Mouse (Mus musculus) MEL (cell line): ENCODE data around the gene Nudt3. TPM values are rescaled to one million over a fixed set of nuclear protein-coding genes. Genes with fewer than 3 reads are reported as not detected.

ENCODE experiments used
- DNase-seq: peaks from one replicate; pipeline ENCODE4 v3.0.0; 2011; ENCODE audit warnings: low read depth, low spot score
- H3K27ac ChIP-seq: 2 replicates; pipeline ENCODE4 v1.5.1; 2012; ENCODE audit warnings: low read depth, mild to moderate bottlenecking, control low read depth, low read length, moderate library complexity; ENCODE audit not compliant: control insufficient read depth
- H3K27me3 ChIP-seq, 2 experiments: fragments of 150-350 bp in 1 of 2; sonication (generic) in 1 of 2; 2 replicates each; pipeline ENCODE4 v1.6.1; 2012; ENCODE audit warnings: low read length in 2 of 2, mild to moderate bottlenecking in 2 of 2, improper control_type of control experiment in 1 of 2, moderate library complexity in 1 of 2; ENCODE audit not compliant: insufficient read depth in 2 of 2, control insufficient read depth in 1 of 2
- H3K36me3 ChIP-seq, 2 experiments: 2 replicates each; pipeline ENCODE4 v1.6.1; 2012 to 2014; ENCODE audit warnings: low read length in 2 of 2, improper control_type of control experiment in 1 of 2, inconsistent platforms in 1 of 2, mild to moderate bottlenecking in 1 of 2; ENCODE audit not compliant: insufficient read depth in 2 of 2, control insufficient read depth in 1 of 2
- H3K4me1 ChIP-seq, 2 experiments: fragments of 150-350 bp in 1 of 2; sonication (generic) in 1 of 2; 2 replicates each; pipeline ENCODE4 v1.6.1; 2012; ENCODE audit warnings: low read length in 2 of 2, improper control_type of control experiment in 1 of 2, mild to moderate bottlenecking in 1 of 2; ENCODE audit not compliant: insufficient read depth in 2 of 2, control insufficient read depth in 1 of 2
- H3K4me3 ChIP-seq, 2 experiments: fragments of 150-350 bp in 1 of 2; sonication (generic) in 1 of 2; 2 replicates each; pipeline ENCODE4 v1.5.1; 2012; ENCODE audit warnings: low read depth in 2 of 2, low read length in 2 of 2, mild to moderate bottlenecking in 2 of 2, moderate library complexity in 2 of 2, control low read depth in 1 of 2, improper control_type of control experiment in 1 of 2; ENCODE audit not compliant: control insufficient read depth in 1 of 2, insufficient read depth in 1 of 2
- H3K79me2 ChIP-seq: 2 replicates; pipeline ENCODE4 v1.6.1; 2012; ENCODE audit warnings: mild to moderate bottlenecking, low read length, moderate library complexity; ENCODE audit not compliant: control insufficient read depth, poor library complexity, insufficient read depth
- H3K9ac ChIP-seq: 2 replicates; pipeline ENCODE4 v1.6.1; 2012; ENCODE audit warnings: low read depth, mild to moderate bottlenecking, control low read depth, low read length, moderate library complexity; ENCODE audit not compliant: control insufficient read depth, poor library complexity, severe bottlenecking
- H3K9me3 ChIP-seq: fragments of 150-350 bp; sonication (generic); replicated peaks from 2 replicates; pipeline ENCODE4 v1.6.1; 2012; ENCODE audit warnings: mild to moderate bottlenecking, low read length, improper control_type of control experiment, moderate library complexity; ENCODE audit not compliant: insufficient read depth
- BHLHE40 ChIP-seq: IDR thresholded peaks from 2 replicates; pipeline ENCODE4 v1.6.1; 2012; ENCODE audit warnings: low read depth, mild to moderate bottlenecking, inconsistent platforms, low read length, improper control_type of control experiment, borderline replicate concordance
- CHD1 ChIP-seq: IDR thresholded peaks from 2 replicates; pipeline ENCODE4 v1.6.1; 2012; ENCODE audit warnings: low read depth, mild to moderate bottlenecking, inconsistent platforms, low read length, improper control_type of control experiment
- CHD2 ChIP-seq: IDR thresholded peaks from 2 replicates; pipeline ENCODE4 v1.6.1; 2011; ENCODE audit warnings: low read length, improper control_type of control experiment
- E2F4 ChIP-seq: IDR thresholded peaks from 2 replicates; pipeline ENCODE4 v1.6.1; 2011; ENCODE audit warnings: low read depth, low read length, improper control_type of control experiment, borderline replicate concordance
- ELF1 ChIP-seq: IDR thresholded peaks from 2 replicates; pipeline ENCODE4 v1.6.1; 2014; ENCODE audit warnings: low read depth, mild to moderate bottlenecking, inconsistent platforms, low read length, improper control_type of control experiment, moderate library complexity
- EP300 ChIP-seq, 2 experiments: IDR thresholded peaks; 2 replicates each; pipeline ENCODE4 v1.6.1; 2011; ENCODE audit warnings: improper control_type of control experiment in 2 of 2, low read length in 2 of 2, low read depth in 1 of 2, mild to moderate bottlenecking in 1 of 2
- GATA1 ChIP-seq: IDR thresholded peaks from 2 replicates; pipeline ENCODE4 v1.6.1; 2011; ENCODE audit warnings: low read depth, low read length, improper control_type of control experiment
- JUND ChIP-seq: IDR thresholded peaks from 2 replicates; pipeline ENCODE4 v1.6.1; 2011; ENCODE audit warnings: low read depth, mild to moderate bottlenecking, improper control_type of control experiment, low read length
- KAT2A ChIP-seq: conservative IDR thresholded peaks from 2 replicates; pipeline ENCODE4 v1.6.1; 2012; ENCODE audit warnings: low read depth, low read length, improper control_type of control experiment, inconsistent platforms
- MAFK ChIP-seq: IDR thresholded peaks from 2 replicates; pipeline ENCODE4 v1.6.1; 2011; ENCODE audit warnings: low read depth, mild to moderate bottlenecking, low read length, improper control_type of control experiment, borderline replicate concordance
- MAX ChIP-seq: IDR thresholded peaks from 2 replicates; pipeline ENCODE4 v1.6.1; 2011; ENCODE audit warnings: low read length, improper control_type of control experiment
- MAZ ChIP-seq: IDR thresholded peaks from 2 replicates; pipeline ENCODE4 v1.6.1; 2012; ENCODE audit warnings: low read depth, mild to moderate bottlenecking, inconsistent platforms, low read length, improper control_type of control experiment
- MEF2A ChIP-seq: IDR thresholded peaks from 2 replicates; pipeline ENCODE4 v1.6.1; 2014; ENCODE audit warnings: low read depth, mild to moderate bottlenecking, inconsistent platforms, low read length, improper control_type of control experiment; ENCODE audit not compliant: poor library complexity, insufficient replicate concordance, severe bottlenecking; ENCODE audit errors: extremely low read depth
- MXI1 ChIP-seq: IDR thresholded peaks from 2 replicates; pipeline ENCODE4 v1.6.1; 2011; ENCODE audit warnings: mild to moderate bottlenecking, low read depth, low read length, improper control_type of control experiment
- MYC ChIP-seq: IDR thresholded peaks from 2 replicates; pipeline ENCODE4 v1.6.1; 2011; ENCODE audit warnings: low read depth, mild to moderate bottlenecking, low read length, improper control_type of control experiment, moderate library complexity
- NELFE ChIP-seq: IDR thresholded peaks from 2 replicates; pipeline ENCODE4 v1.6.1; 2011; ENCODE audit warnings: low read depth, low read length, improper control_type of control experiment
- NRF1 ChIP-seq: IDR thresholded peaks from 2 replicates; pipeline ENCODE4 v1.6.1; 2014; ENCODE audit warnings: low read depth, mild to moderate bottlenecking, inconsistent platforms, low read length, improper control_type of control experiment, moderate library complexity; ENCODE audit not compliant: poor library complexity, insufficient read depth, severe bottlenecking
- POLR2A ChIP-seq, 2 experiments: IDR thresholded peaks; 2 replicates each; pipeline ENCODE4 v1.6.1; 2011 to 2012; ENCODE audit warnings: low read length in 2 of 2, mild to moderate bottlenecking in 2 of 2, control low read depth in 1 of 2, improper control_type of control experiment in 1 of 2, low read depth in 1 of 2, moderate library complexity in 1 of 2; ENCODE audit not compliant: control insufficient read depth in 1 of 2, insufficient read depth in 1 of 2, poor library complexity in 1 of 2
- POLR2AphosphoS5 ChIP-seq: IDR thresholded peaks from 2 replicates; pipeline ENCODE4 v1.6.1; 2012; ENCODE audit warnings: low read depth, borderline replicate concordance, mild to moderate bottlenecking, inconsistent platforms, low read length, moderate library complexity, mixed read lengths
- RAD21 ChIP-seq: IDR thresholded peaks from 2 replicates; pipeline ENCODE4 v1.6.1; 2011; ENCODE audit warnings: mild to moderate bottlenecking, low read depth, low read length, improper control_type of control experiment
- RCOR1 ChIP-seq: IDR thresholded peaks from 2 replicates; pipeline ENCODE4 v1.6.1; 2012; ENCODE audit warnings: low read depth, mild to moderate bottlenecking, inconsistent platforms, low read length, improper control_type of control experiment
- SIN3A ChIP-seq: IDR thresholded peaks from 2 replicates; pipeline ENCODE4 v1.6.1; 2012; ENCODE audit warnings: low read length, improper control_type of control experiment, inconsistent platforms
- TBP ChIP-seq: IDR thresholded peaks from 2 replicates; pipeline ENCODE4 v1.8.0; 2011; ENCODE audit warnings: low read depth, low read length, improper control_type of control experiment
- UBTF ChIP-seq: IDR thresholded peaks from 2 replicates; pipeline ENCODE4 v1.6.1; 2012; ENCODE audit warnings: low read depth, mild to moderate bottlenecking, inconsistent platforms, low read length, improper control_type of control experiment, moderate library complexity, borderline replicate concordance; ENCODE audit not compliant: insufficient read depth
- USF1 ChIP-seq: IDR thresholded peaks from 2 replicates; pipeline ENCODE4 v1.6.1; 2014; ENCODE audit warnings: low read depth, mild to moderate bottlenecking, inconsistent platforms, low read length, improper control_type of control experiment, moderate library complexity
- USF2 ChIP-seq, 2 experiments: IDR thresholded peaks; 2 replicates each; pipeline ENCODE4 v1.6.1; 2011 to 2012; ENCODE audit warnings: improper control_type of control experiment in 2 of 2, low read length in 2 of 2, borderline replicate concordance in 1 of 2, inconsistent platforms in 1 of 2, low read depth in 1 of 2, mild to moderate bottlenecking in 1 of 2; ENCODE audit not compliant: insufficient read depth in 1 of 2
- ZC3H11A ChIP-seq: IDR thresholded peaks from 2 replicates; pipeline ENCODE4 v1.6.1; 2012; ENCODE audit warnings: low read depth, mild to moderate bottlenecking, inconsistent platforms, low read length, improper control_type of control experiment
- ZKSCAN1 ChIP-seq: IDR thresholded peaks from 2 replicates; pipeline ENCODE4 v1.6.1; 2012; ENCODE audit warnings: low read depth, mild to moderate bottlenecking, inconsistent platforms, low read length, improper control_type of control experiment, moderate library complexity
- ZMIZ1 ChIP-seq: IDR thresholded peaks from 2 replicates; pipeline ENCODE4 v1.6.1; 2012; ENCODE audit warnings: low read depth, mild to moderate bottlenecking, inconsistent platforms, low read length, improper control_type of control experiment, moderate library complexity
- polyA plus RNA-seq, 2 experiments: library from polyadenylated mRNA; stranded (reverse) in 1 of 2; unstranded in 1 of 2; fragments of >175 nt in 1 of 2; fragments of >200 nt in 1 of 2; gene quantifications; 2 replicates each; pipeline versions ENCODE4 v1.2.1 to v1.2.4; 2012; ENCODE audit warnings: low replicate concordance in 2 of 2, low read depth in 1 of 2; ENCODE audit not compliant: insufficient read length in 2 of 2, insufficient read depth in 1 of 2, missing spikeins in 1 of 2
- total RNA-seq: library from RNA; depleted of rRNA; stranded (reverse); fragments of 300-350 nt; gene quantifications from 2 replicates; pipeline ENCODE4 v1.2.3, GENCODE M21; 2012

The Nudt3 gene
- total and polyA plus RNA-seq, 3 experiments = 96.5 to 258 (median 97.0) TPM

GRCm38 (mm10) chr17:27568228-27568627 lies 55.1 kb downstream of the Nudt3 start:
- Histone ChIP-seq H3K4me3 (no peak overlapping the region), H3K4me1 (peaks cover 0 to 5% of the 10 kb centered on the region in 2 experiments; a peak in 3 of 4 replicates), H3K27me3 (no peaks in the 10 kb centered on the region), H3K36me3 (peaks cover 0 to 3% of the 10 kb centered on the region in 2 experiments; a peak in 1 of 4 replicates), H3K9ac (no peak overlapping the region), H3K9me3 (no peaks in the 10 kb centered on the region), H3K79me2 (peaks cover 2% of the 10 kb centered on the region; the same call in 1 of the 2 replicates), H3K27ac (no peak overlapping the region)
- TF ChIP-seq ZKSCAN1 (no peak), MEF2A (no peak)
- DNase-seq = no peak

- no peak for DNase-seq
- Histone ChIP-seq H3K9me3 (no peaks in the 10 kb centered on the region), H3K9ac (peak overlapping the region; percentile 69), H3K4me3 (peak overlapping the region; percentile 75 to 90), H3K27me3 (no peaks in the 10 kb centered on the region), H3K27ac (peak overlapping the region; percentile 4), H3K79me2 (peaks cover 3% of the 10 kb centered on the region), H3K4me1 (peaks cover 2 to 13% of the 10 kb centered on the region in 2 experiments), H3K36me3 (peaks cover 4 to 12% of the 10 kb centered on the region in 2 experiments)
- TF ChIP-seq MXI1 (no peak), CHD2 (no peak), MAFK (no peak), GATA1 (no peak), RCOR1 (no peak), JUND (no peak), ZKSCAN1 (no peak), MAX (no peak), ELF1 (no peak), CHD1 (no peak), NRF1 (no peak), BHLHE40 (0 out of 2 replicates have a peak, but pooled peaks have one; percentile 16), RAD21 (no peak), USF1 (no peak), SIN3A (no peak), UBTF (no peak), TBP (no peak), ZMIZ1 (peak; percentile 66; the same call in 1 of the 2 replicates), MYC (no peak), POLR2AphosphoS5 (no peak), ZC3H11A (no peak), EP300 (IDR thresholded peaks at IDR 0.05; ENCODE audit: low read depth in 1 of 2, low read length in 2 of 2) (no peak), KAT2A (no peak), NELFE (peak; percentile 65; the same call in 1 of the 2 replicates), POLR2A (IDR thresholded peaks at IDR 0.05; ENCODE audit: control insufficient read depth in 1 of 2, insufficient read depth in 1 of 2, low read depth in 1 of 2, low read length in 2 of 2, poor library complexity in 1 of 2) (peak in 1 of 2 experiments; percentile 75; a peak in 1 of 4 replicates), E2F4 (peak; percentile 21; the same call in 1 of the 2 replicates), MAZ (no peak), USF2 (IDR thresholded peaks at IDR 0.05; ENCODE audit: borderline replicate concordance in 1 of 2, insufficient read depth in 1 of 2, low read depth in 1 of 2, low read length in 2 of 2) (no peak)
Observed at GRCm38 (mm10) chr17:27565942-27566267, 57.4 kb downstream of the Nudt3 start.
